Mouse (Mus musculus): ENCODE measurements around the gene Spn.

Spn gene

DNA sequence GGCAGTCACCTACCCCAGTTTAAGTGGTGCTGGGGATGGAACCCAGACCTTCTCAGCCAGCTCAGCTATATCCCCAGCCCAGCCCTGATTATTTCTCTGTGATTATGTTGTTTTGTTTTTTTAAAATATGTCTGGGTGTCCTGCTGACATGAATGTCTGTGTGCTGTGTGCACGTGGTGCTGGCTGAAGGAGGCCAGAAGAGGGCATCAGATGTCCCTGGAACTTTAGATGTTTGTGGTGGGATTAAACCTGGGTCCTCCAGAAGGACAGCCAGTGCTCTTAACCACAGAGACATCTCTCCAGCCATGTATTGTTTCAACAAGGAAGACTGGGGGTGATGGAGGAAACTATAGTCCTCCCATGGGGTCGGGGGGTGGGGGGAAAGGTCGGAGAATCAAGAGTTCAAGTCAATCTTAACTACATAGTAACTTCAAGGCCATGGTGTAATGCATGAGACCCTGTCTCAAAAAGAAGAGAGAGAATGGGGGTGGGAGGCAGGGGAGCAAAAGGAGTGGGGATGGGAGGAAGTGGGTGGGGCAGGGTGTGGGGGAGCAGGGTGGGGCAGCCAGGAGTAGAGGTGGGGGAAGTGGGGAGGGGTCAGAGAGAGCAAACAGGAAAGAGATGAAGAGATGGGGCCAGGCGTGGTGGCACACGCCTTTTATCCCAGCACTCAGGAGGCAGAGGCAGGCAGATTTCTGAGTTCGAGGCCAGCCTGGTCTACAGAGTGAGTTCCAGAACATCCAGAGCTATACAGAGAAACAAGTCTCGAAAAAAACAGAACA, 3.2 kb upstream of the Spn start:
- DNase-seq (ENCODE audit: low read depth, low spot score), result peak; percentile 77

DNA sequence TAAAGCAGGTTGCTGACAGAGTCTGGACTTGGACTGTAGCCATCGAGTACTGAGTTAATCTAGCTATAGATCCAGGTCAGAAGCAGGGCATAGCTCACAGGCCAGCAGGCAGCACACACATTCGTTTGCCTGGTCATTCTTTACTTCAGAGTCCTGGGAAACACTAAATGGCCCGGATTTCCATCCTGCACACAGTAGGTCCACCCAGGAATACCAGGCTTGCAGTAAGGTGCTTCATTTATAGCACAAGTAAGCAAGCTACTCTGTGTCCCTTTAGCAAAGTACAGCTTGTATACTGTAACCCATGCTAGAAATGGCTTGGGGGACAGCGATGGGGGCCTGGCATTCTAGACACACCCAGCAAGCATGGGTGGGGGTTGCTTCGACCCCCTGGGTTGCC, 1.9 kb upstream of the Spn start:
- no peak for DNase-seq (ENCODE audit: low read depth, low spot score)

DNA sequence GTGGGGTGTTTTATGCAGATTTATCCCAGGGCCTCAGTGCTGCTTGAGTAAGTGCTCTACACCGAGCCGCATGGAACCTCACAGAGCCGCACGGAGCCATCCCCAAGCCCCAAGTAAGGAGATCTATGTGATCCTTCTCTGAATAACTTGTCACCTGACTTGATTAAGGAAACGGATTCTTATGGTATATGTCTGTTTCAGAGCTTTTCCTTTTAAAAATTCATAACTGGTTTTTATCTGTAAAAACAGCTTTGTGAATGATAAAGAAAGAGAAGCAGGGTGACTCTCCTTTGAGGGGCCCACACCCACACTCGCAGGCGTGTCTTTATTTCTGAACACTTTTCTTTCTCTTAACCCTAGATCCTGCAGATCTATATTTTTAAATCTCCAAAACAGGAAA, 1.5 kb upstream of the Spn start:
- DNase-seq (ENCODE audit: low read depth, low spot score), result no peak

DNA sequence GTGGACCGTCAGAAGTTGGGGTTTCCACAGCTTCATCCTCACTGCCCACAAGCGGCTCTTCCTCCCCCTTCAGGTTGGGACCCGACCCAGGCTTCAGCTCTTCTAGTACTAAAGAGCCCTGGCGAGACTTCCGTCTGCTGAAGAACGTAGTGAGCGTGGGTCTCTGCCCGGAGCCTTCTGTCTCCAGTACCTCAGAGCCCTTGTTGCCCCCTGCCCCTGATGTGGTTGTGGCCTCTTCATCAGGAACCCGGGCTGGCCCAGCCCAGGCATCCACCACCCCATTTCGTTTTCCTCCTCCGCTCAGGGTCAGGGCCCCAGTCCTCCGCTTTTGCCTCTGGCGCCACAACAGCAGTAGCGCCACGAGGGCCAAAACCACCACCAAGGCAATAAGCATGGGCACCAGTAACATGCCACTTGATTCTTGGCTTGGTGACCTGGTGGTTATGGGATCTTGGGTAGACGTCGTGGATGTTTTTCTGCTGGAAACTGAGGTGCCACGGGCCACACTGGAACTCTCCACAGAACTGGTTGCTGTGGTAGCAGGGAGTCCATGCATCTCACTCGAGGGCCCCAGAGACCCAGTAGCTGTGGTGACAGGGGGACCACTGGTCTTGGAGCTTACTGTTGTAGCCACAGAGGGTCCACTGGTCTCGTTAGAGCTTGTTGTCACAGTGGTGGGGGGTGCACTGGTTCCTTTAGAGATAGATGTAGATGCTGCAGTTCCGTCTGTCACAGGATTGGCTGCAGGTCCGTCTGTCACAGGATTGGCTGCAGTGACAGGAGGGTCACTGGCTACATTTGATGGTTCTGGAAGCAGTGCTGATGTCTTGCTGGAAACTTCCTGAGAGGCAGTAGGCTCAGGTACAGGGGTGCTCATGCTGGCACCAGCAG, 1.2 kb downstream of the Spn start:
- no peak for DNase-seq (ENCODE audit: low read depth, low spot score)

DNA sequence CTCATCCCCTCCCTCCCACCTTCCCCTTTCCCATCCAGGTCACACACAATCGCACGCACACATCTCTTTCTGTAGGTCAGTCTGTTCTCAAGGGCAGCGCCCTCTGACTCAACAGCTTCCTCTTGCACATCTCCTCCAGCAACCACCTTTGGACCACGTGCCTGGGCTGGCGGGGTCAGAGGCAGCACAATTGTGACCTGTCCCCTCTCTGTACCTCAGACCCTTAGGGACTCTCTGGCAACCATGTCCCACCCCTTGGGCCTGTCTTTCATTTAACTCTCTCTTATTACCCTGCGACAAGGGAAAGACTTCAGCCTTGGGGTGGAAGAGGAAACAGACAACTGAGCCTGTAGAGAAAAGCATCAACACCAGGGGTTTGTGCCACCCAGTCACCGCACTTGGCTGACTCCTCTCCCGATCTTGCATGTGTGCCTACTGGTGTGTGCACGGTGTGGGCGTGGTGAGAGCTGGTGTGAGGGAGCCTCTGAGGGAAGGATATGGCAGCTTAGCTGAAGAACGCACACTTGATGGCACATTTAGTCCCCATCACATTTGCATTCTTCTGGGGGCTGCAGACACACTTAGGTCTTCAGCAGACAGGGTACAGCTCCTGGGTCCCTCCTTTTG, 2.7 kb downstream of the Spn start:
- no peak for DNase-seq (ENCODE audit: low read depth, low spot score)

DNA sequence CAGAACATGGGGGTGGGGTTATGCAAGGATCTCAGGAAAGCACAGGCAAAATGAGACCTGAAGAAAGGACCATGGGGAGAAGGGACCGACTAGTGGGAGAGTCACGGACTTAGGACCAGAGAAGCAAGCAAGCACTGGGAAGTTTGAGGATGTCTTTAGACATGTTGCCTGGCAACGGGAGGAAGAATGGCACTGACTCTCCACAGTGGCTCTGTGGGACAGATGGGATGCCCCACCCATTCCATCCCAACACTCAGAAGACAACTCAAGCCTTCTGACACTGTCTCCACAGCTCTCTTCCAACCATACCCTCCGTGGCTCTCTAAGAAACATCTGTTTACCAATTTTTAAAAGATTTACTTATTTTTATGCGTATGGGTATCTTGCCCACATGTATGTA, 4.5 kb downstream of the Spn start:
- no peak for DNase-seq (ENCODE audit: low read depth, low spot score)

DNA sequence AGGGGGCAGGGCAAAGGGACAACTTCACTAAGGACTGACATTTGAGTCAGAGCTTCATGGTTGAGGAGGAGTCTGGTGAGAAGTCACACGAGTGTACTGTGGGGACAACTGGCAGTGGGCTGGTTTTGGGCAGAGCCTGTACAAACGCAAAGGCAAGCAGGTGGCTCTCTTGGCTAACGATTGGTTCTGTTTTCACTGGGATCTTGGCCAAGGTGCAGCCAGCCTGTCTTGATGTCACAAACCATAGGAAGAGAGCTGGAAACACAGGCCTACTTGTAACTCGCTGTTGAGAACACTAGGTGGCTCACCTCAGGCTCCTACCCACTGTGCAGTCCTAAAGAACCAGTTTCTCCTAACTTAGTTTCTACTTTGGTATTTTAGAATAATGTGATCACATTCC, 8.0 kb downstream of the Spn start:
- peak; percentile 73 for DNase-seq (ENCODE audit: low read depth, low spot score)

DNA sequence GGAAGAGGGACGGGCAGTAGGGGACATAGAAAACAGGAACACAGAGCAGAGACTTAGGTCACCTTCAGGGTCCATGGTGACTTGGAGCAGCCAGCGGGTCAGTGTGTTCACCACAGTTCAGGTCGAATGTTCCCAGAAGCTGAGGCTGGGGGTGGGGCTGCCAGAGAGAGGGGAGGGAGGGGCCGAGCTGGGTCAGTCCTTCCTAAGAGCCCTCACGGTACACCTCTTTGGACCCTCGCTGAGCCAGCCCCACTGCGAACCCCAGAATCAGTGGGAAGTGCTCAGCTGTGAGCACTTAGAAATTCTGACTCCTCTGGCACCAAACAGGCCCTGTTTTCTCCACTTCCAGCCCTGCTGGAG, 15.7 kb downstream of the Spn start, which contains the start of gene Qprt:
TSS of gene Qprt (minus strand) at position 316 of the 360 bp plus-strand sequence.
- peak; percentile 52 for DNase-seq (ENCODE audit: low read depth, low spot score)

DNA sequence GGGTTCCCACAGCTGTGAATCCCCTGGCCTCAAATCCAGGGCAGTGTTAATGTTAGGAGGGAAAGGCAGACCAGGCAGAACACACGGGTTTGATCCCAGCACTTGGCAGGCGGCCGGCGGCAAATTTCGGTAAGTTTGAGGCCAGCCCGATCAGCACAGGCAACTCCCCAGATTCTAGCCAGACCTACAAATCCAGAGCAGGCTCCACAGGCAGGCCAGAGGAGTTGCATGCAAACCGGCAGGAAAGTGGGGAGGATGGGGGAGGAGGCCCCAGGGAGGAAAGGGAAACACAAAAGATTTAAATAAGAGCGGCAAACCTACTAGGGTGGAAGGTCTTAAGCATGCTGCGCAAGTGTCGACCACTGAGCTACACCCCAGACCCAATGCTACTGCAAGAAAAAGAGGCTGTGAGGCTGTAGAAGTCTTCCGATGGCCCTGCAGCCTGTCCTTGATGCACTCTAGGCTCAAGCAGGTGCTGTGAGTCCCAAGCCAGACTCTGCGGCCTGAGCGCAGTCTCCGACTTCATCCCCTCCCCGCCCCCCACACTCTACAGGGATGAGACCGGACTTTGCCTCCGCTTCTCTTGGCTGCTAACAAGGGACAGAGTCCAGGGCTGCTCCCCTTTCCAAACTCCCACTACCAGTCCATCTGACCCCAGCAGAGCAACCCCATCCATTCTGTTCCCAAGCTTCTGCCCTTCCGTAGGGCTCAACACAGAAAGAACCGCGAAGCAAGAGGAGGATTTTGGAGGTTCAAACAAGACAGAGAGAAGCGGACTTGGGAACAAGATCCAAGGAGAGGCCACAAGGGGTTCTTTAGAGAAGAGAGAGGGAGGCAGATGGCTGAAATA, 16.3 kb downstream of the Spn start:
- DNase-seq (ENCODE audit: low read depth, low spot score), result peak; percentile 71

DNA sequence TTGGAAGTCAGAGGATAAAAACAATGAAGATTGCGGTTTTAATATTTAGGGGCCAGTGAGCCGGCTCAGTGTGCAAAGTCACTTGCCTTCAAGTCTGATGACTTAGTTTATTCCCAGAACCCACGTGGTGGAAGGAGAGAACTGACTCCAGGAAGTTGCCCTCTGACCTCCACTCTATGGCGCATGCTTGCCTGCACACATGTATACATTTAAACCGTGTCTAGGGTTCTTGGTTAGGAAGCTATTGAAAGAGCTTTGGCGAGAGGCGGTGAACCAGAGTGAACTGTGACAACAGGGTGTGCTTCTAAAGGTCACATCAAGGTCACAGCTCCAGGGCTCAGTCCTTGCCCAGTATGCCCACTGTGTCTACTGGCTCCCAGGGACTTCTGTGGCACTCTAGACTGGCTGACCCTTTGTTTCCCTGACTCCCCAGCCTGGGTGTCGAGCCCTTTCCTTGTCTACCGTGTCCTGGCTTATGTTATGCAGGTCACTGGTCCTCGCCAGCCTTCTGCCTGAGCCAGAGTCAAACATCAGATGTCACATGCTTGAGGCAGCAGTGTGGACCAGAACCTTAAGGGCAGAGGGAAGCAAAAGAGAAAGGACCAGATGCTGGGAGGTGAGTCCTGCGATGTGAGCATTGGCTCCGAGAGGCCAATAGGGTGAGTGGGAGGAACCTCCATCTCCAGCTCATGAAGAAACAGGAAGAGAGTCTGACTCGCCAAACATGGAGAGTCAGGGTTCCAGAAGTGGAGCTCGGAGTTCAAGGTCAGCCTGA, 18.8 kb downstream of the Spn start:
- no peak for DNase-seq (ENCODE audit: low read depth, low spot score)

DNA sequence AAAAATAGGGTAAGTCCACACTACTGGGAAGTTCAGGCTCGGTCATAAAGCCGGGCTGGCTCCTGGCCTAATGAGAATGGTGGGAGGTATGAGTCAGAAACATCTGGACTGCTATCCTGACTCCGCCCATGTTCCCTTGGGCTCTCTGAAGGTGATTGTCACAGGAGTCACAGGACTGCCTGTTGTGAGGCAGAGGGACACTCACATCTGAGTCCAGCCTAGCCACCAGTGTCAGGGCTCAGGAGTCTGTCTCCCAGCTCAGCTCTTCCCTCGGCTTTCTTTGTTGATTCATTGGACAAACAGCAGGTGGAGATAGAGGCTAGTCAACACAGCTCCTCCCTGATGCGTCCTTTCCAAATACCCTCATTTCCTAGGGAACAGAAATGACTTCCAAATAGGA, 19.7 kb downstream of the Spn start:
- DNase-seq (ENCODE audit: low read depth, low spot score), result peak; percentile 66

DNA sequence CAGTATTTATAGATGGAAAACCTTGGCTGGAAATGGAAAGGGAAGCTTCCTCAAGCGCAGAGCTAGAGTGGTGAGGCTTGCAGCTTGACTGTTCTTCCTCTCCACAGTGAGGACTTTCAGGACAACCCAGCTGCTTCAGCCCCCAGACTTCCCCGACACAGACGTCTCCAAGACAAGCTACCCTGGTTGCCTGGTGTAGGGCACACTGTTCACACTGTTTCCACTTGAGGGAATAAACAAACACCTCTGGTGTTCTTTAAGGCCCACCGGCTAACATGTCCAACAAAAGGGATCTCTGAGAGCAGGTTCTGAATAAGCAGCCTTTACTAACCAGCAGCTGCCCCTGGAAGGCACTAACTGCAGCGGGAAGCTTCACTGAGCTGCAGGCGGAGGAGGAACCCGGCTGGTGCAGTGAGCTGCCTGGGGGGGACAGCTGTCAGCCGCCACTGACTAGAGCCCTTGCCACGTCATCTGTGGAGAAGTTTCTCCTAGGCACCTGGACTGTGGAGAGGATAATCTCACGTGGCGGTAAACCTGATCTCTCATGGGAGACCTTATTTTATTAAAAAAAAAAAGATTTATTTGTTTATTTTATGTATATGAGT, 21.2 kb downstream of the Spn start:
- DNase-seq (ENCODE audit: low read depth, low spot score), result no peak

DNA sequence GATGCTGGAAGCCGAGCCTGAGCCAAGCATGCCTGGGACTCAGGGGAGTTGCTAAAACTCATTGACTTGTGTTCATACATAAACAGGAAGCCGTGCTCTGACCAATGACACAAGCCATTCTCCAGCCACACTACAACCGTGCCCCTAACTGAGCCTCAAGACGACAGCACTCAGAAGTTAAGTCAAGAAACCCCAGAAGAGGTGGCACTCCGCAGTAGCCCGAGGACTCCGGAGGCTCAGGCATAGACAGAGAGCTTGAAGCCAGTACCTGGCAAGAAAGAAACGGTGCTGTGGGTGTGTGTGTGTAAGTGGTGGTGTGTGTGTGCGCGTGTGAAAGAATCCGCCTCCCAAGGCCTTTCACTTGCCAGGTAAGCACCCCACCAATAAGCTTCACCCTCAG, 22.7 kb downstream of the Spn start:
- DNase-seq (ENCODE audit: low read depth, low spot score), result no peak

DNA sequence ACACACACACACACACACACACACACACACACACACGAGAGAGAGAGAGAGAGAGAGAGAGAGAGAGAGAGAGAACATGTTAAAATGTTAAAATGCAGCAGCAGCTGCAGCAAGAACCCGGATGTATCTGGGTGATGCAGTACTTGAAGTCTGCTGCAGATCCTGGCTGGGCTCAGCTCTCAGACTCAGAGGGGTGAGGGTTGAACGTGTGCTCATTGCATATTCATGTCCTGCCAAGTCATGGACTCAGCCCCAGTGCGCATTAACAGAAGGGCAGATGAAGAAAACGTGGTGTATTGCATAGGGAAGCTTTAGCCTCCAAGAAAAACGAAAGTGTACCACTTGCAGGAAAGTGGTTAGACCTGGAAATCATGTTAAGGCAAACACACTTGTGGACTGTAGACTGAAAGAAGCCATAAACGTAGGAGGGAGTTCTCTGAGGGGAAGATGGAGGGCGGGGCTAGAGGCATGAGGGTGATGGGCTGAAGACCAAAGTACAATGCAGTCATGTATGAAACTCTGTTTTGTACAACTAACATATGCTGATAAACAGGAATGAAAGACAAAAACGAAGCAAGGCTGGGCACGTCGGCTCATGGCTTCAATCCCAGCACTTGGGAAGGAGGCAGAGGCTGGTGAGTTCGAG, 23.9 kb downstream of the Spn start:
- peak; percentile 62 for DNase-seq (ENCODE audit: low read depth, low spot score)

DNA sequence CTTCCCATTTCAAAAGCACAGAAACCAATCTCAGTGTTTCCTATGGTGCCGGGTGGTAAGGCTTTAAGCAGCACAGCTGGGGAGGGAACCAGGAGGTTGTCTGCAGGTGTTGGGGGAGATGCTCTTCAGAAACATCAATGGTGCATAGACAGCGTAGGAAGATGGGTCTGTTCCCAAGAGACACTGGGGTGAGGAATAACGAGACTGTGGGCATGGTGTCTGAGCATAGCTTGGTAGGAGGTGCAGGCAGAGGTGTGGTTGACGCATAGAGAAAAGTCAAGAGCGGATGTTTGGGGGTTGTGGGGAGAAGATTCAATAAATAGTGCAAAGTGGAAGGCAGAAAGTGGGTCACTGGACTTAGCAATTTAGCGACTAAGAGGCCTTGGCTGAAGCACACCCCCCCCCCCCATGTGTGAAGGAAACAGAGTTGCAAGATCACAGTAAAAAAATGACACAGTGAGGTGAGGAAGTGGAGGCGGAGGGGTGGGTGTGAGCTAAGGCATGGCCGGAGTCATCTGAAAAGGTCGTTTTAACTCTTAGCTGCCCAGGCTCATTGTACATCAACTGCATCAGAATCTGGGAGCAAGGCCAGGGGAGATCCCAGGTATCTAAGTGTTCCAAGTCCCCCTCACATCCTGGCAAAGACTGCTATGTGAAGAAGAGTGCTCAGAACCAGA, 24.6 kb downstream of the Spn start:
- DNase-seq (ENCODE audit: low read depth, low spot score), result no peak

DNA sequence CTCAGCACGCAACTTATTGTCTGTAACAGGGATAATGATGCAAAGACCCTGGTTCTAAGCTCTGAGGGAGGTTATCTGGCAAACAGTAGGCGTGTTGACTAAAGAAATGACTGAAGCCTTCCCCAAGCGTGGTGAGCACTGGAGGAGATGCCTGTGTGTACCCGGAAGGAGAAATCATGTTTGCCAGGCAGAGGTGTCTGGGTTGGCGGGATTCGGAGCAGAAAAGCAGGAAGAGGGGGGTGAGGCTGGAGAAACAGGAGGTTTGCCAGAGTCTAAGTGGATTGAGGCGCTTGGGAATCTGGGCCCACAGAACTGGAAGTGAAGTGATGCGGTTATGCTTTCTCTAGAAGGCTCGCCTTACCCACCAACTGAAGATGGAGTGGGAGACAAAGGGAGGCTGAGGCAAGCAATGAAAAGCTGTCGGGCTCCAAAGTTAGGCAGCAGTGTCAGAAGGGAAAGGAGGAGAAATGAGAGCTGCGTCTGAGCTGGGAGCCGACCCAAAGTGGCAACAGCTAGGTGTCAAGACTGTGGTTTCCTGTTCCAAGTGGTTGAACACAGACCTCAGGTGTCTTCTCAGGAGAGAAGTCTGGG, 25.3 kb downstream of the Spn start:
- no peak for DNase-seq (ENCODE audit: low read depth, low spot score)

DNA sequence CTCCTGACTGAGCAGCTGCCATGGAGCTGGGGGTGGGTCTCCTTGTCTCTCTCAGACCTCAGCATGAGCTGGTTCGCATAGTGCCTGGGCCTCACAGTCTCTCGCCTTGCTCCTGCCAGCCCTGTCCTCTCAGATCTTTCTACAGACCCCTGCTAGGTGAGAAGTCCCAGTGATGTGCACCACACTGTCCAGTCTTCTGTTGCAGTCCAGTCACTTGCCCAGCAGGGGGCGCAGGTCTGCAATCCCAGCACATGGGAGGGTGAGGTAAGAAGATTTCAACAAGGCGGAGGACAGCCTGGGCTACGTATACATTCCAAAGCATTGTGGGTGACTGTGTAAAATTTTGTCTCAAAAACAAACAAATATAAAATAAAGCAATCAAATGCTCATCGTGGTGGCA, 26.2 kb downstream of the Spn start:
- DNase-seq (ENCODE audit: low read depth, low spot score), result peak; percentile 92

DNA sequence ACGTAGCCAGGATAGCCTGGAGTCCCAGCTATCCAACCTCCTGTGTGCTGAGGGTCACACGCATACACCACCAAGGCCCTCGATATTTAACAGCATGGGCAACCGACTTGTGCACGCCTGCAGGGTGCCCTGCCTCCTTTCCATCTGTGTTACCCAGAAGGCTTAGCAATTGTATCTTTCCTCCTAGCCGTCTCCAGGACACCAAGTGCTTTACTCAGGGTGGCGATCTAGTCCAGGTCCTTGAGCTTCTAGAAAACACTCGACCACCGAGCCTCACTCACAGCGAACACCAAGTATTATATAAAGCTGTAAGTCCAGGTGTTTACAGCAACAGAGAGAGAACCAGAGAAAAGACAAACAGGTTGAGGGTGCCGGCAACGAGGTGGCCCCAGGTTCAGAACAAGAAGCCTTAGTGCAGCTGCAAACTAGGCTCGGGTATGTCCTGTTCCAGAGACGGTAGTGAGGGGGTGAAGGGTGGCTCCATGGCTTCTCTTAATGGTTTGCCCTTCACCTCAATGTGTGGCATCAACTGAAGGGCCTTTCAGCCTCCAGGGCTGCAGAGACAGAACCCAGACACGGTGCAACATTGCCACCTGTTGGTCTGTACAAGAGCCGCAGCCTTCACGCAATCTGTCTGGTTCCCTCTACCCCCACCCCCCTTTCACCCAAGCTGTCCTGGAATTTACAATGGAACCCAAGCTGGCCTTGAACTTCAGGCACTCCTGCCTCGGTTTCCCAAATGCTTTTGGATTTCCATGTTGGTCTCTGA, 27.2 kb downstream of the Spn start:
- peak; percentile 85 for DNase-seq (ENCODE audit: low read depth, low spot score)
